Mouse (Mus musculus) E14TG2a.4 (cell line): ENCODE results near the gene Cpne5.
A peak's percentile ranks its signal among the peaks of the same experiment; 100 is the strongest.

ENCODE experiments used
- H3K27me3 ChIP-seq: 2 replicates; pipeline ENCODE4 v1.6.1; 2014; ENCODE audit warnings: low read length, control low read depth; ENCODE audit not compliant: insufficient read depth
- H3K36me3 ChIP-seq: 2 replicates; pipeline ENCODE4 v1.6.1; 2014; ENCODE audit warnings: low read length, control low read depth; ENCODE audit not compliant: insufficient read depth
- H3K4me1 ChIP-seq: replicated peaks from 2 replicates; pipeline ENCODE4 v1.6.1; 2014; ENCODE audit warnings: low read depth, low read length, control low read depth
- H3K4me3 ChIP-seq: replicated peaks from 2 replicates; pipeline ENCODE4 v1.5.1; 2014; ENCODE audit warnings: mild to moderate bottlenecking, low read length
- H3K9me3 ChIP-seq: 2 replicates; pipeline ENCODE4 v1.6.1; 2014; ENCODE audit warnings: low read length, control low read depth
- CTCF ChIP-seq: conservative IDR thresholded peaks from 2 replicates; pipeline ENCODE4 v1.5.1; 2014; ENCODE audit warnings: low read length
- NANOG ChIP-seq: IDR thresholded peaks from 2 replicates; pipeline ENCODE4 v1.6.1; 2014; ENCODE audit warnings: borderline replicate concordance, low read length, mixed read lengths
- POU5F1 ChIP-seq: IDR thresholded peaks from 2 replicates; pipeline ENCODE4 v1.6.1; 2014; ENCODE audit warnings: low read length, borderline replicate concordance

Gene Cpne5

GRCm38 (mm10) chr17:29167371-29167770, 70.6 kb downstream of the Cpne5 start:
- Histone ChIP-seq H3K4me3 (no peak overlapping the region), H3K4me1 (peaks cover 94% of the 10 kb centered on the region), H3K9me3 (peaks cover 1% of the 10 kb centered on the region; the same call in 1 of the 2 replicates), H3K27me3 (no peaks in the 10 kb centered on the region), H3K36me3 (peaks cover 23% of the 10 kb centered on the region)
- no peak for TF ChIP-seq NANOG
- TF ChIP-seq POU5F1, result no peak
- TF ChIP-seq CTCF, result no peak

GRCm38 (mm10) chr17:29165967-29166578, 71.9 kb downstream of the Cpne5 start:
- Histone ChIP-seq H3K36me3 (peaks cover 35% of the 10 kb centered on the region), H3K4me3 (peak overlapping the region; percentile 46), H3K4me1 (peaks cover 83% of the 10 kb centered on the region), H3K9me3 (peaks cover 14% of the 10 kb centered on the region), H3K27me3 (no peaks in the 10 kb centered on the region)
- TF ChIP-seq POU5F1, result no peak
- no peak for TF ChIP-seq NANOG
- no peak for TF ChIP-seq CTCF

- H3K9me3 ChIP-seq, result peaks cover 19% of the 10 kb centered on the region
- peak overlapping the region; percentile 46; the same call in 1 of the 2 replicates for H3K4me3 ChIP-seq
- TF ChIP-seq CTCF (no peak), NANOG (no peak), POU5F1 (no peak)
- no peaks in the 10 kb centered on the region for H3K27me3 ChIP-seq
- H3K4me1 ChIP-seq, result peaks cover 81% of the 10 kb centered on the region
- peaks cover 40% of the 10 kb centered on the region for H3K36me3 ChIP-seq
Observed at GRCm38 (mm10) chr17:29165452-29165851, 72.5 kb downstream of the Cpne5 start.

GRCm38 (mm10) chr17:29164469-29165111, 73.4 kb downstream of the Cpne5 start:
- H3K9me3 ChIP-seq, result peaks cover 19% of the 10 kb centered on the region
- TF ChIP-seq POU5F1 (no peak), NANOG (no peak), CTCF (no peak)
- H3K4me3 ChIP-seq, result peak overlapping the region; percentile 46
- no peaks in the 10 kb centered on the region for H3K27me3 ChIP-seq
- peaks cover 84% of the 10 kb centered on the region for H3K4me1 ChIP-seq
- peaks cover 40% of the 10 kb centered on the region for H3K36me3 ChIP-seq

GRCm38 (mm10) chr17:29162334-29162733, 75.6 kb downstream of the Cpne5 start:
- Histone ChIP-seq H3K4me1 (peaks cover 84% of the 10 kb centered on the region), H3K27me3 (no peaks in the 10 kb centered on the region), H3K36me3 (peaks cover 54% of the 10 kb centered on the region), H3K4me3 (no peak overlapping the region), H3K9me3 (peaks cover 19% of the 10 kb centered on the region)
- no peak for TF ChIP-seq CTCF
- no peak for TF ChIP-seq NANOG

GRCm38 (mm10) chr17:29159743-29160455, 78.1 kb downstream of the Cpne5 start:
- peaks cover 84% of the 10 kb centered on the region for H3K4me1 ChIP-seq
- H3K36me3 ChIP-seq, result peaks cover 58% of the 10 kb centered on the region
- H3K27me3 ChIP-seq, result no peaks in the 10 kb centered on the region
- peaks cover 19% of the 10 kb centered on the region for H3K9me3 ChIP-seq
- no peak for TF ChIP-seq NANOG
- no peak for TF ChIP-seq POU5F1
- no peak for TF ChIP-seq CTCF
- peak overlapping the region; percentile 77 for H3K4me3 ChIP-seq

GRCm38 (mm10) chr17:29159320-29159719, 78.6 kb downstream of the Cpne5 start:
- Histone ChIP-seq H3K9me3 (peaks cover 19% of the 10 kb centered on the region), H3K27me3 (no peaks in the 10 kb centered on the region)
- TF ChIP-seq NANOG, result no peak
- TF ChIP-seq CTCF, result no peak
- no peak for TF ChIP-seq POU5F1

GRCm38 (mm10) chr17:29158899-29159298, 79.1 kb downstream of the Cpne5 start:
- peaks cover 50% of the 10 kb centered on the region for H3K36me3 ChIP-seq
- no peaks in the 10 kb centered on the region for H3K27me3 ChIP-seq
- H3K4me3 ChIP-seq, result peak overlapping the region; percentile 77
- H3K9me3 ChIP-seq, result peaks cover 19% of the 10 kb centered on the region
- TF ChIP-seq NANOG (no peak), CTCF (no peak), POU5F1 (no peak)
- peaks cover 84% of the 10 kb centered on the region for H3K4me1 ChIP-seq

More at GRCm38 (mm10) chr17:29159320-29159719, 78.6 kb downstream of the Cpne5 start:
- Histone ChIP-seq H3K4me3 (peak overlapping the region; percentile 77), H3K4me1 (peaks cover 84% of the 10 kb centered on the region), H3K36me3 (peaks cover 54% of the 10 kb centered on the region)
